Mouse (Mus musculus) bone marrow macrophage, adult 2 months (primary cell): ENCODE results near the gene Tenm4.

ENCODE experiments used
- CTCF ChIP-seq: IDR thresholded peaks from 2 replicates; pipeline ENCODE4 v1.5.1; 2012; ENCODE audit warnings: low read depth, mild to moderate bottlenecking, low read length, moderate library complexity
- POLR2A ChIP-seq: IDR thresholded peaks from 2 replicates; pipeline ENCODE4 v1.6.1; 2012; ENCODE audit warnings: mild to moderate bottlenecking, low read depth, low read length, borderline replicate concordance

DNA sequence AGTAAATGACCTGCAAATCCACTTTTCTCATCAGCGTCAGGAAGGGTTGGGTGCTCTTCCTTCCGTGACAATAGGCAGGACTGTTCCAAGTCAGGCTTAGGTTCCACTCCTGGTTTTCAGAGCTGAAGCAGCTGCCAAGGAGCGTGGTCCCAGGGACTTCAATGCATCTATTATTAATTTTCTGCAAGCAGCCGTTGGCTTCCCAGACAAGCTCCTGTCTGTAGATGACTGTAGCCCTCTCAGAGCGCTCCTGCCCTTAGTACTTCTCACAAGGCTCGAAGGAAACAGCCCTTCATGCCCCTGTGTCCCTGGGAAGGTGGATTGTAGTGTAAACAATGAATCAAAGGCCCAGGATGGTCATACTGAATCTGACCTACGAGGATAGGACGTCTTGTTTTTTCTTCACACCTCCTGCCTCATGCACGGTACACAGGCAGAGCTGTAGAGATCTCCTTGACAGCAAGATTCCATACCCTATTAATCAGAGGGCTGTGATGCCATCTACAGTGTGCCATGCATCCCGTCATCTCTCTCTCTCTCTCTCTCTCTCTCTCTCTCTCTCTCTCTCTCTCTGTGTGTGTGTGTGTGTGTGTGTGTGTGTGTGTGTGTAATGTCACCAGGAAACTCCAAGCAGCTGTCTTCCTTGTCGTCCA lies 331.4 kb downstream of the Tenm4 start:
- TF ChIP-seq CTCF (no peak), POLR2A (no peak)
